ENCODE assay signal across 13 mouse cellular contexts in the genomic region with DNA sequence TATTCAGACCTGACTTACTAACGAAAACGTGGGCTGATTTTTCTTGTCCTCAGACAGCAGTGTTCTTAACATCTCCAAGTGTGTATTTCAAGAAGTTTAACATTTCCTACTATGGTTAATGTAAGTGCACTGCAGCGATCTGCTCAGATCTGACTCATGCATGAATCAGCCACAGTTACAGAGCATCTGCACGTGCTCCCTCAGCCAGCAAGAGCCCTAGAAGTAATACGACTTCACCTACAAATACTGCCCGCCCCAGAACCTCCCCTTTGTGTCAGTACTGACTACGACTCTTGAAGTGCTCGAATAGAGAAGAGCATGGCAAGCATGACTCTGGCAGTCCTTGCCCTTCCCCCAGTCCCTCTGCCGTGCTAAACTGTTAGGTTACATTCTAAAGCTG. TPM values are rescaled to one million over a fixed set of nuclear protein-coding genes. Genes with fewer than 3 reads are reported as not detected.
DNase-seq lines count a peak whose midpoint lies in the region; ATAC-seq lines count a peak whose summit lies in the region.
"Had no signal": no experiment of that assay in that cellular context is flagged by ENCODE, and none has a peak within 500 bp of the region (broad histone marks: within the 10 kb centered on the region; RNA-seq: fewer than 3 reads in every experiment).

No protein-coding gene starts in this region.

- DNase-seq in left cerebral cortex, adult 11 months (ENCODE audit: low spot score), result peak; percentile 57
- DNase-seq in left cerebral cortex, postnatal 4 days, result no peak
- DNase-seq in MN1 (ENCODE audit: low spot score), result peak; percentile 9
- DNase-seq in left cerebral cortex, adult 18-20 months (ENCODE audit: low spot score in 2 of 2), result peak; percentile 35 to 55
- DNase-seq in hindbrain, embryonic 14.5 days (ENCODE audit: low spot score), result no peak
- no peak for DNase-seq in heart, adult 9 months (ENCODE audit: low spot score in 2 of 2)
- no peak for DNase-seq in thymus, postnatal 25 days
- DNase-seq: heart, adult 11 months; kidney, postnatal 14 days had no signal

- no peak overlapping the region for H3K9ac ChIP-seq in stomach, embryonic 14.5 days (replicated peaks; ENCODE audit: low read depth, low read length)
- H3K9ac ChIP-seq in hindbrain, embryonic 14.5 days, result no peak overlapping the region
- H3K9ac ChIP-seq: liver, embryonic 12.5 days; midbrain, embryonic 13.5 days had no signal

- H3K4me3 ChIP-seq in stomach, embryonic 14.5 days (ENCODE audit: low read depth, low read length), result no peak overlapping the region
- no peak overlapping the region for H3K4me3 ChIP-seq in hindbrain, embryonic 14.5 days (replicated peaks; ENCODE audit: low read length)
- H3K4me3 ChIP-seq: liver, embryonic 12.5 days; midbrain, embryonic 13.5 days had no signal

- intact Hi-C loops in left cerebral cortex, postnatal 4 days (cut with DNase I), result no loop called here

- no peak overlapping the region for H3K4me2 ChIP-seq in stomach, embryonic 14.5 days (replicated peaks; ENCODE audit: low read depth, low read length)
- no peak overlapping the region for H3K4me2 ChIP-seq in hindbrain, embryonic 14.5 days (replicated peaks)
- H3K4me2 ChIP-seq: liver, embryonic 12.5 days; midbrain, embryonic 13.5 days had no signal

- H3K27me3 ChIP-seq in stomach, embryonic 14.5 days (ENCODE audit: control insufficient read depth, insufficient read depth, low read length), result no peaks in the 10 kb centered on the region
- H3K27me3 ChIP-seq in hindbrain, embryonic 14.5 days (ENCODE audit: control insufficient read depth, insufficient read depth, low read length), result no peaks in the 10 kb centered on the region
- H3K27me3 ChIP-seq: liver, embryonic 12.5 days; midbrain, embryonic 13.5 days had no signal

- H3K27ac ChIP-seq in stomach, embryonic 14.5 days (ENCODE audit: low read length), result peak overlapping the region; percentile 39; the same call in 1 of the 2 replicates
- no peak overlapping the region for H3K27ac ChIP-seq in hindbrain, embryonic 14.5 days
- H3K27ac ChIP-seq: liver, embryonic 12.5 days; midbrain, embryonic 13.5 days had no signal

- H3K36me3 ChIP-seq in stomach, embryonic 14.5 days (ENCODE audit: control insufficient read depth, insufficient read depth, low read length), result no peaks in the 10 kb centered on the region
- no peaks in the 10 kb centered on the region for H3K36me3 ChIP-seq in hindbrain, embryonic 14.5 days (replicated peaks; ENCODE audit: control insufficient read depth, insufficient read depth)
- H3K36me3 ChIP-seq: liver, embryonic 12.5 days; midbrain, embryonic 13.5 days had no signal

- H3K9me3 ChIP-seq in stomach, embryonic 14.5 days (ENCODE audit: control insufficient read depth, low read depth, low read length), result no peaks in the 10 kb centered on the region
- H3K9me3 ChIP-seq in hindbrain, embryonic 14.5 days (ENCODE audit: control insufficient read depth, low read length), result no peaks in the 10 kb centered on the region
- H3K9me3 ChIP-seq: liver, embryonic 12.5 days; midbrain, embryonic 13.5 days had no signal

- no peaks in the 10 kb centered on the region for H3K4me1 ChIP-seq in stomach, embryonic 14.5 days (ENCODE audit: control insufficient read depth, insufficient read depth, low read length)
- H3K4me1 ChIP-seq in hindbrain, embryonic 14.5 days (replicated peaks; ENCODE audit: control insufficient read depth, insufficient read depth, low read length), result no peaks in the 10 kb centered on the region
- H3K4me1 ChIP-seq: midbrain, embryonic 13.5 days had no signal

- 41% methylated on average over 9 of the region's 9 CpGs for WGBS in stomach, embryonic 14.5 days
- 79% methylated on average over 9 of the region's 9 CpGs for WGBS in hindbrain, embryonic 14.5 days

- ATAC-seq in stomach, embryonic 14.5 days (ENCODE audit: insufficient number of reproducible peaks, insufficient read depth, low FRiP score, low read depth), result no peak; the same call in 1 of the 2 replicates
- ATAC-seq in hindbrain, embryonic 14.5 days (ENCODE audit: low FRiP score), result no peak
- ATAC-seq: liver, embryonic 12.5 days; midbrain, embryonic 13.5 days had no signal

RNA-seq across cellular contexts. Expression of a gene that starts 19.5 kb away (rescaled TPM):
- total RNA-seq in left cerebral cortex, postnatal 4 days (2021), result not detected
- under 1 TPM in 1 of 2 experiments, not detected in 1; 0.40 TPM for total RNA-seq in left cerebral cortex, adult 18-20 months (2021)
- polyA plus RNA-seq in stomach, embryonic 14.5 days (2014; fragmentation: Nextera tagmentation; extraction: Ambion mirVana), result 0.38 and 1.2 TPM in 2 replicates
- 0.23 and 0.33 TPM in 2 replicates for polyA plus RNA-seq in hindbrain, embryonic 14.5 days (2014; fragmentation: Nextera tagmentation; extraction: Ambion mirVana)
- total RNA-seq: hematopoietic stem cell, adult 5-6 weeks had no signal
- polyA plus RNA-seq: midbrain, embryonic 13.5 days had no signal

Comparison
In these comparisons a context has a peak if more than half of its experiments do, and no peak if none do; other contexts are left out.
1. DNase-seq: peak in left cerebral cortex, adult 11 months (single experiment), MN1 (single experiment) and left cerebral cortex, adult 18-20 months (2 of 2); none in left cerebral cortex, postnatal 4 days (single experiment), hindbrain, embryonic 14.5 days (single experiment), heart, adult 9 months (0 of 2) and thymus, postnatal 25 days (single experiment).